Comparison of ENCODE assay signal across 14 mouse cellular contexts in genomic region chr1:3913631-3914030, GRCm38 (mm10).
A peak's percentile ranks its signal among the peaks of the same experiment; 100 is the strongest.
DNase-seq lines count a peak whose midpoint lies in the region; ATAC-seq and TF ChIP-seq lines count a peak whose summit lies in the region.
"Had no signal": no experiment of that assay in that cellular context is flagged by ENCODE, and none has a peak within 500 bp of the region (broad histone marks: within the 10 kb centered on the region; RNA-seq: fewer than 3 reads in every experiment).

No protein-coding gene starts in this region.

- intact Hi-C loops in heart, adult 2 months (cut with DNase I): no loop called here
- intact Hi-C loops in left cerebral cortex, adult 2 months (cut with DNase I): no loop called here

- H3K9me3 ChIP-seq in heart, embryonic 12.5 days (replicated peaks): no peaks in the 10 kb centered on the region
- H3K9me3 ChIP-seq in midbrain, embryonic 11.5 days (ENCODE audit: control insufficient read depth, low read length): no peaks in the 10 kb centered on the region
- H3K9me3 ChIP-seq in midbrain, embryonic 10.5 days (replicated peaks): no peaks in the 10 kb centered on the region
- H3K9me3 ChIP-seq in forebrain, embryonic 15.5 days: no peaks in the 10 kb centered on the region
- H3K9me3 ChIP-seq in midbrain, postnatal 0 days (ENCODE audit: low read length): no peaks in the 10 kb centered on the region
- H3K9me3 ChIP-seq: neural tube, embryonic 15.5 days had no signal

- H3K4me3 ChIP-seq in heart, embryonic 12.5 days: no peak overlapping the region
- H3K4me3 ChIP-seq in heart, adult 2 months: no peak overlapping the region
- H3K4me3 ChIP-seq in midbrain, embryonic 11.5 days (ENCODE audit: low read depth, low read length): no peak overlapping the region
- H3K4me3 ChIP-seq in midbrain, embryonic 10.5 days: no peak overlapping the region
- H3K4me3 ChIP-seq in forebrain, embryonic 15.5 days: no peak overlapping the region
- H3K4me3 ChIP-seq in midbrain, postnatal 0 days (ENCODE audit: low read depth, low read length): no peak overlapping the region
- H3K4me3 ChIP-seq in left cerebral cortex, adult 2 months: no peak overlapping the region
- H3K4me3 ChIP-seq: neural tube, embryonic 15.5 days had no signal

- H3K4me1 ChIP-seq in heart, embryonic 12.5 days (replicated peaks): peaks cover 8% of the 10 kb centered on the region
- H3K4me1 ChIP-seq in heart, adult 2 months (ENCODE audit: control insufficient read depth, insufficient read depth, low read length): no peaks in the 10 kb centered on the region
- no peaks in the 10 kb centered on the region for H3K4me1 ChIP-seq in midbrain, embryonic 11.5 days (ENCODE audit: control insufficient read depth, insufficient read depth, low read length)
- H3K4me1 ChIP-seq in midbrain, embryonic 10.5 days: no peaks in the 10 kb centered on the region
- H3K4me1 ChIP-seq in forebrain, embryonic 15.5 days: peaks cover 4% of the 10 kb centered on the region; the same call in 1 of the 2 replicates
- H3K4me1 ChIP-seq in midbrain, postnatal 0 days (ENCODE audit: insufficient read depth, low read length): no peaks in the 10 kb centered on the region
- H3K4me1 ChIP-seq: neural tube, embryonic 15.5 days had no signal

- H3K4me2 ChIP-seq in heart, embryonic 12.5 days: no peak overlapping the region
- no peak overlapping the region for H3K4me2 ChIP-seq in midbrain, embryonic 11.5 days
- no peak overlapping the region for H3K4me2 ChIP-seq in forebrain, embryonic 15.5 days (replicated peaks)
- H3K4me2 ChIP-seq in midbrain, postnatal 0 days (ENCODE audit: low read depth, low read length, poor library complexity, severe bottlenecking): no peak overlapping the region
- H3K4me2 ChIP-seq: neural tube, embryonic 15.5 days had no signal

- 0 out of 2 replicates have a peak overlapping the region, but pooled peaks have one; percentile 15 for H3K27ac ChIP-seq in heart, embryonic 12.5 days (ENCODE audit: poor library complexity, severe bottlenecking)
- H3K27ac ChIP-seq in heart, adult 2 months: no peak overlapping the region
- H3K27ac ChIP-seq in midbrain, embryonic 11.5 days (ENCODE audit: low read depth, low read length): no peak overlapping the region
- no peak overlapping the region for H3K27ac ChIP-seq in midbrain, embryonic 10.5 days (replicated peaks)
- no peak overlapping the region for H3K27ac ChIP-seq in forebrain, embryonic 15.5 days (replicated peaks)
- H3K27ac ChIP-seq in midbrain, postnatal 0 days (ENCODE audit: low read depth, low read length): no peak overlapping the region
- H3K27ac ChIP-seq in left cerebral cortex, adult 2 months: no peak overlapping the region
- H3K27ac ChIP-seq: liver, embryonic 14.5 days; neural tube, embryonic 15.5 days had no signal

- WGBS in heart, embryonic 12.5 days: 40% methylated on average over 1 of the region's 1 CpGs
- whole genome bisulfite sequencing in heart, adult 2 months: 43% methylated on average over 1 of the region's 1 CpGs
- WGBS in midbrain, embryonic 11.5 days: 46% methylated on average over 1 of the region's 1 CpGs
- 64% methylated on average over 1 of the region's 1 CpGs for WGBS in midbrain, embryonic 10.5 days
- WGBS in forebrain, embryonic 15.5 days: 21% methylated on average over 1 of the region's 1 CpGs
- 17% methylated on average over 1 of the region's 1 CpGs for WGBS in midbrain, postnatal 0 days

- H3K79me2 ChIP-seq in heart, adult 2 months (replicated peaks; ENCODE audit: control insufficient read depth, insufficient read depth, low read length): no peaks in the 10 kb centered on the region

- TF ChIP-seq POLR2A in heart, adult 2 months (IDR thresholded peaks at IDR 0.05; ENCODE audit: insufficient read depth, low read depth, low read length): no peak

- no peak for ATAC-seq in heart, embryonic 12.5 days (ENCODE audit: insufficient number of reproducible peaks, low FRiP score)
- peak; percentile 35; the same call in 1 of the 2 replicates for ATAC-seq in midbrain, embryonic 11.5 days (ENCODE audit: low FRiP score)
- 0 out of 2 replicates have a peak, but pooled peaks have one; percentile 43 for ATAC-seq in forebrain, embryonic 15.5 days (replicated peaks)
- peak; percentile 24; the same call in 1 of the 2 replicates for ATAC-seq in midbrain, postnatal 0 days (ENCODE audit: low FRiP score)

- no peak overlapping the region for H3K9ac ChIP-seq in heart, embryonic 12.5 days
- no peak overlapping the region for H3K9ac ChIP-seq in heart, adult 2 months (ENCODE audit: low read depth, low read length)
- no peak overlapping the region for H3K9ac ChIP-seq in midbrain, embryonic 11.5 days (ENCODE audit: low read length)
- H3K9ac ChIP-seq in forebrain, embryonic 15.5 days (replicated peaks): no peak overlapping the region
- no peak overlapping the region for H3K9ac ChIP-seq in midbrain, postnatal 0 days (replicated peaks; ENCODE audit: low read length, poor library complexity, severe bottlenecking)
- H3K9ac ChIP-seq: liver, embryonic 14.5 days; neural tube, embryonic 15.5 days had no signal

- no peak for TF ChIP-seq EP300 in heart, adult 2 months (IDR thresholded peaks at IDR 0.05; ENCODE audit: insufficient read depth, low read depth, low read length)

- no peak for TF ChIP-seq CTCF in heart, adult 2 months (IDR thresholded peaks at IDR 0.05)
- TF ChIP-seq CTCF in midbrain, postnatal 0 days (IDR thresholded peaks at IDR 0.05): no peak
- TF ChIP-seq CTCF in left cerebral cortex, adult 2 months (IDR thresholded peaks at IDR 0.05): no peak

- no peaks in the 10 kb centered on the region for H3K27me3 ChIP-seq in heart, embryonic 12.5 days (replicated peaks)
- no peaks in the 10 kb centered on the region for H3K27me3 ChIP-seq in heart, adult 2 months (ENCODE audit: control insufficient read depth, insufficient read depth, low read length)
- no peaks in the 10 kb centered on the region for H3K27me3 ChIP-seq in midbrain, embryonic 11.5 days (ENCODE audit: control insufficient read depth, insufficient read depth, low read length)
- no peaks in the 10 kb centered on the region for H3K27me3 ChIP-seq in midbrain, embryonic 10.5 days (ENCODE audit: low read depth, poor library complexity, severe bottlenecking)
- H3K27me3 ChIP-seq in forebrain, embryonic 15.5 days: no peaks in the 10 kb centered on the region
- H3K27me3 ChIP-seq in midbrain, postnatal 0 days (ENCODE audit: insufficient read depth, low read length): no peaks in the 10 kb centered on the region
- H3K27me3 ChIP-seq: CH12.LX; neural tube, embryonic 15.5 days had no signal

- DNase-seq in heart, adult 2 months: no peak
- DNase-seq in midbrain, embryonic 11.5 days (ENCODE audit: low spot score, missing footprints): no peak
- DNase-seq in midbrain, embryonic 10.5 days (ENCODE audit: low spot score): no peak
- DNase-seq in midbrain, postnatal 0 days (ENCODE audit: low spot score): peak; percentile 6
- DNase-seq in left cerebral cortex, adult 2 months (ENCODE audit: extremely low spot score in 1 of 2, low spot score in 2 of 2): no peak
- DNase-seq in layer of hippocampus, postnatal 36 days: no peak
- DNase-seq: adrenal gland, postnatal 25 days; cerebellum, adult 11-12 months; kidney, adult 11 months had no signal

- no peaks in the 10 kb centered on the region for H3K36me3 ChIP-seq in heart, embryonic 12.5 days
- no peaks in the 10 kb centered on the region for H3K36me3 ChIP-seq in heart, adult 2 months (ENCODE audit: control insufficient read depth, insufficient read depth, low read length)
- H3K36me3 ChIP-seq in midbrain, embryonic 11.5 days (ENCODE audit: control insufficient read depth, insufficient read depth, low read length): no peaks in the 10 kb centered on the region
- H3K36me3 ChIP-seq in midbrain, embryonic 10.5 days: no peaks in the 10 kb centered on the region
- H3K36me3 ChIP-seq in forebrain, embryonic 15.5 days: no peaks in the 10 kb centered on the region
- H3K36me3 ChIP-seq in midbrain, postnatal 0 days (ENCODE audit: insufficient read depth, low read length): no peaks in the 10 kb centered on the region
- H3K36me3 ChIP-seq: neural tube, embryonic 15.5 days had no signal
